Mouse (Mus musculus) frontal cortex, postnatal 36 days (tissue): ENCODE results near the gene Kctd14.
"Not testable (repeated sequence)": the region's sequence is repeated elsewhere in the genome, so short reads cannot be mapped to it uniquely, and the experiment has no call there.

Experiments
- DNase-seq, 2 experiments: peaks; one replicate each; pipeline ENCODE4 v3.0.0; 2022; ENCODE audit warnings: low spot score in 2 of 2

Gene Kctd14

DNA sequence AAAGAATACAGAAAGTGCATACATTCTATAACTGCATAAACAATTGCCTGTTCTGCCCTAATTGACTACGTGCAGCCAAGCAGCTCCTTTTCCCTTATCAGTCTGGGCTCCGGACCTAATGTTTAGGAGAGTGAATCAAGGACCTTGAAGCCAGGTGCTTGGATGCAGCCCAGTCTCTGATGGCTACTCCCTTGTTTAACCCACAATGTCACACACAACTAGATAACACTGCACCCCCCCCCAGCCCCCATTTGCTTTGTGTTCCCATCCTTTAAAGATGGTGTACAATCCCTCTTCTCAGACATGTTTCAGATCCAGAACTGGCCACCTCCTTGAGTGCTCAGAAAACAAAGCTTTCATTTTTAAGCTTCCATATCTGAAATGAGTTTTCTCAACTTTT is at the start of gene Kctd14:
Gene Kctd14 (plus strand): TSS at position 301 of the 400 bp plus-strand sequence.
- not testable (repeated sequence) for DNase-seq

DNA sequence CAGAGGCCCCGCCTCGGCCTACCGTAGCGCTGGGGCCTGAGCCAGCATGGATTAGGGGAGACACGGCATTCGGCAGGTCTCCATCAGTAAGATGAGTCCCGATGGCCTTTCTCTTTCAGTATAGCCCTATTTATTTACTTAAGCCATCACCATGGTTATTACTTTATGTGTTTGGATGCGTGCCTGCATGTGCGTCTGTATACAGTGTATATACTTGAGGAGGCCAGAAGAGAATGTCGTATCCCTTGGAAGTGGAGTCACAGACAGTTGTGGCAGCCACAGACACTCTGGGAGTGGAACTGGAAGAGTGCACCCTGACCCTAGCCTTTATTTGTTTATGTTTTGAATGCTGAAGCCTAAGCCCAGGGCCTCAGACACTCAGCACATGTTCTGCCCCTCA is 44.0 kb upstream of the Kctd14 start:
- DNase-seq, result no peak

DNA sequence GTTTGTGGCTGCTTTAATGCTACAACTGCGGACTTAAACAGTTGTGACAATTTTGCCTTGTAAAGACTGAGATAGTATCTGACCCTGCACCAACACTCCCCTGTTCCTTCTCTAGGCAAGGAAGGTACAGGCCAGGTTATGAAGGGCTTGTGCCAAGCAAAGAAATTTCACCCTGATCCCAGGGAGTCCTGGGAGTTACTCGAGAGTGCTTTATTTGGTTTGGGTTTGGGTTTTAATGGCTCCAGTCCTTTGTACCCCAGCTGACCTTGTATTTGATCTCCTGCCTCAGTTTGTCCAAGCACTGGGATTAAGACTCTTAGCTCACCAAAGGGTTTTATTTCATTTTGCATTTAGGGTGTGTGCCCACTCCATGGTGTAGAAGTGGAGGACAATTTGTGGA is 40.0 kb upstream of the Kctd14 start:
- DNase-seq, result no peak

DNA sequence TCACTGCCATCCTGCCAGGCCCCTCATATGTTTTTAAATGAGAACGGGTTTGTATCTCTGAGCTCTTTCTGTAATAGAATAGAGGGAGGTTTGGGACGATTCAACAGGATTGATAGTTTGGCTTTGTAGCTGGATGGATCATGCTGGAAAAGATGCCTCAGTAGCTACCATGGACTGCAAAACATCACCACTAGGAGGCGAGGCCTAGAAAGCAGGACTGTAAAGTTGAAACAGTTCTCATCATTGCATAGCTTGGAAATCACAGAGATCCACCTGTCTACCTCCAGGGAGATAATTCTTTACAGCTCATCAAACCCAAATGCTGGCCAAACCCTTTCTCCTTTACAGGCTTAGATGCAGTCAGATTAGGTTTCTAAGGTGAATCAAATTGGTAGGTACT is 39.5 kb upstream of the Kctd14 start:
- no peak for DNase-seq

DNA sequence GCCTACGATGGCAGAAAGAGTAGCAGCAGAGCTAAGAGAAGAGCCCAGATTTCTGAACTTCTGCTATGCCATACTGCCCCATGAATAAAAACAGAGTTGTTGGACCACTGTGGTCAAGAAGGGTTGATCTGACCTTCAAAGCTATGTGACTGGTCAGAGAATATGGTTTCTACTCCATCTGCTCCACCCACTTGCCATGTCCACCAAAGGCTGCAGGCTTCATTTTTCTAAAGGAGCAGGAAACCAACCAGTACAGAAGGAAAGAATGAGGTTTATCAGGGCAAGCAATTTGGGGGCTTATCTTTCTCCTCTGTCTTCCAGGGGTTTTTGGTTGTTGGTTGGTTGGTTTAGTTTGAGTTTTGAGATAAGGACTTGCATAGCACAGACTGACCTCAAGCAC is 37.1 kb upstream of the Kctd14 start:
- no peak for DNase-seq

DNA sequence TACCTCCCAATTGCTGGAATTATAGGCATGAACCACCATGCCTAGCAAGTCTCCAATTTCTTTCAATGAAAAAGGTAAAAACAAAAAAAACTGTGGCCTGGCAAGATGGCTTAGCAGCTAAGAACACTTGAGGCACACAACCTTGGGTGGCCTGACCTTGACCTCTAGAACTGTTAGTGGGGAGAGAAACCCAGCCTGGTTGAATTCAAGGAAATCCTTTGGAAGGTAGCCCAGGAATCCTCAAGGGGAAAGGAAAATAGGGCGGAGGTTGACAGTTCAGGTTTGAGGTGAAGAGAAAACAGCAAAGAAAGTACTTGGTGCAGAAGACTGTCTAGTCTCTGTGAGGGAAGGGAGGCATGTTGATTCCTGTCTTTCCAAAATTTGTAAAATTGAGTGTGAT is 36.7 kb upstream of the Kctd14 start:
- no peak for DNase-seq

DNA sequence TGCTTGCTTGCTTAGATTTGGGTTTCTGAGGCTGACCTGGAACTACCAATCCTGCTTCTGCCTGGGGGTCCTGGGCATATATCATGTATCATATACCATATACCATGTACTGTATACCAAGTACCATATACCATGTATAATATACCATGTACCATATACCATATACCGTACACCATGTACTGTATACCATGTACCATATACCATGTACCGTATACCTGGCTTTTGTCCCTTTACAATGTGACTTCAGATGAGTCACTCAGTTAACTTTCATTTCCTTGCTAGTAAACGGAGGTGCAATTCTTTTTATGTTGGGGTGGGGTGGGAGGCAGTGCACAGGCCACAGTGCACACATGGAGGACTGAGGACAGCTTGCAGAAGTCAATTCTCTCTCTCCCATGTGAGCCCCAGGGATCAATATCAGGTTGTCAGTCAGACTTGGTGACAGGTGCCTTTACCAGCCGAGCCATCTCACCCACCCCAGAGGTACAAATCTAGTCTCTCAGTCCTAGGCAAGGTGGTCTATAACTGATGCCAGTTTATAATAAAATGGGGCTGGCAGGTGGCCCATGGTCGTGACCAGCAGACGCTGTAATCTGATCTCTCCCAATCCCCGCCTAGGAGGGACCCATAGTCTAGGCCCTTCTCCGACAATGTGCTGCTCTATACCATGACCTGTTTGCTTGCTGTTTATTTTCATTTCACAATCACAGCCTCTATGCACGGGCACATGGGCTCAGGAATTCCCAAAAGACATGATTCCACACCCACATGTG is 36.0 kb upstream of the Kctd14 start:
- no peak for DNase-seq

DNA sequence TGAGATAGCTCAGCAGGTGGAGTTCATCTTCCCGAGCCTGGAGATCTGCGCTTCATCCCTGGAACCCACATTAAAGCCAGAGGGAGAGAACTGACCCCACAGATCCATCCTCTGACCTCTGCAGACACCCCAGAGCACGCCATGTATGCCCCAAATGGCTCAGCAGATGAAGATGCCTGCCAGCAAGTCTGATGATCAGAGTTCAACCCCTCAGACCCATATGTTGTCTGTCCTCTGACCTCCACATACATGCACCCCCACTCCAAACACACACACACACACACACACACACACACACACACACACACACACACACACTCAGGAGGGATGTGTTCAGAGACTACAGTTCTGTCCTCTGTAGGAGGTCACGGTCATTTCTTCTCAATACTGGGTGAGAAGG is 34.6 kb upstream of the Kctd14 start:
- no peak for DNase-seq

DNA sequence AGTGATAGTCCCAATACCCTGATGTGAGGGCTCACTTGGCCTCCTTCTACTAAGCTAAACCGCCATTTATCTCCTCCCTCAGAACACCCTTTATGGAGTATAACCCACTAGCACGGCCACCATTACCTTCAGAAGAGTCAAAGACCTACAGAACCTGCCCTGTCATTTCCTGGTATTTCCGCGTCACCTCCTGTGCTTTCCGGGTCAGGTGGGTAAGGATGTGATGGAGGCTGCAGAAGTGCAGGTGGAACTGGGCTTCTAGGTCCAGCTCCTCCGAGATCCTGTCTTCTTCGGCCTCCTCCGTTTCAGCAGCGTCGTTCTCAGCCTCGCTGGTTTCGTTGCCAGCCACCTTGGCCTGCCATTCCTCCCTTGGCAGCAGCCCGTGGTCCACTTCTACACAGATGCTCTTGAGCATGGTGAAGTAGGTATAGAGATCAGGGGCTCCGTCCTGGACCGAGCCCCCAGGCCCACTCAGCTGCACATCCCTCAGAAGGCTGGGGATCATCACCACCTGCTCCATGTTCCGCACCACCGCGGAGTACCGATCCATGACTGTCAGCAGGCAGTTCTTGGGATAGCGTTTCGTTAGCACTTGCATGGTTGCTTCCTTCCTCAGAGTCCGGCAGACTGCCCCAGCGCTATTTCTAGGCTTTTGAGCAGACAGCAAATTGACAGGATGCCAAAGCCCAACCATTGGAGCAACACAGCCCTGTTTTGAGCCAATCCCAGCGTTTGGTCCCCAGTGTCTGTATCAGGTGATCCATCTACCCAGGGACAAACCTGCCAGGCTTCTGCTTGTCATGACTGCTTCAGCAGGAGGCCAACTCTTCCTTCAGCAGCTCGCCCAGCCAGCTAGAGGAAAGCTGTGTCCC is 34.0 kb upstream of the Kctd14 start, which contains the start of gene Thrsp:
Gene Thrsp (minus strand): TSS at position 825 of the 872 bp plus-strand sequence.
- peak; percentile 63 to 83 for DNase-seq

DNA sequence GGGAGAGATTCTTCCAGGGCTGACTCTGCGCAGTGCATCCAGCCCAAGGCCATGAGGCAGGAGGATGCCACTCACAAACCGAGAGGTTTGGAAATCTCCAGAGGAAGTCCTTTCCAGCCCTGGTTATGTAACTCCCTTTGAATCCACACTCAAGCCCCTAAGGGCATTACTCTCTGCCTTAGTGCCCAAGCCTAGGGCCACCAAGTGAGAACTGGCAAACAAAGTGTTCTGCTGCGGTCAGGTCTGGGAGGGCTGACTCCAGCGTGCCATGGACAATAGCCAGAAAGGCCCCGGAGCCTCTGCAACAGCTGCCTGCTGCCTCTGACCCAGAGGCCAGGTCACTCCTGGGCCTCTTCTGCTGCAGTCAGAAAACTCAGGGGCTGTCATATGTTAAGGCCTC is 32.4 kb upstream of the Kctd14 start:
- no peak for DNase-seq

DNA sequence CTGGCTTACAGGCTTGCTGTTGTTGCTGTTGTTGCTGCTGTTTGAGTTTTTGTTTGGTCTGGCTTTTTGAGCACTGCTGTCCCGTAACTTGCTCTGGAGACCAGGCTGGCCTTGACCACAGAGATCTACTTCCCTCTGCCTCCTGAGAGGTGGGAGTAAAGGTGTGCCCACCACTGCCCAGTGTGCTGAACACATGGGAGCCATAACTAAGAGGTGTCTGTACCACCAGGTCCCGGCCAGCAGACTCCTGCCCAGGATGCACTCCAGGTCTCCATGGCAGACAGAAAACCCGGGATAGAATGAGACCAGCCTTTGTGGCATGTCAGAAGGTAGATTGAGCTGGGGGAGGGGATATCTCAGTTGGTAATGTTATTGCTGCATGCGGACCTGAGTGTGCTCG is 32.0 kb upstream of the Kctd14 start:
- no peak for DNase-seq

DNA sequence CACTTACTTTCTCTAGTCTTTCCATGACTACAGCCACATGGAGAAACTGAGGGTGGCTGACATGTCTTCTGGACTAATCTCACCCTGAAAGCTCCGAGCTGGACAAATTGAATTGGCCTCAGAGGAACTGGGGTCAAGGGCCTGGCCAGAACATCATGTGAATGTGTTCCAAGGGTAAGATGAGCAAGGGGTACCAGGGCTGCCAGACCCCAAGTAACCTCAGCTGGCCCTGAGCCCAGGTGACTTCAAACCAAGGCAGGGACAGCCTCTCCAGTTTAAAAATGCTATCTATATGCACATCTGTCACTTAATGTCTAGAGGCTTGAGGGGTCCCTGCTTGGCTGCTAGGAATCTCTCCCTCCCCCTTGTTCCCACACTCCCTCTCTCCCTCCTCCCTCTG is 30.7 kb upstream of the Kctd14 start:
- DNase-seq, result no peak

DNA sequence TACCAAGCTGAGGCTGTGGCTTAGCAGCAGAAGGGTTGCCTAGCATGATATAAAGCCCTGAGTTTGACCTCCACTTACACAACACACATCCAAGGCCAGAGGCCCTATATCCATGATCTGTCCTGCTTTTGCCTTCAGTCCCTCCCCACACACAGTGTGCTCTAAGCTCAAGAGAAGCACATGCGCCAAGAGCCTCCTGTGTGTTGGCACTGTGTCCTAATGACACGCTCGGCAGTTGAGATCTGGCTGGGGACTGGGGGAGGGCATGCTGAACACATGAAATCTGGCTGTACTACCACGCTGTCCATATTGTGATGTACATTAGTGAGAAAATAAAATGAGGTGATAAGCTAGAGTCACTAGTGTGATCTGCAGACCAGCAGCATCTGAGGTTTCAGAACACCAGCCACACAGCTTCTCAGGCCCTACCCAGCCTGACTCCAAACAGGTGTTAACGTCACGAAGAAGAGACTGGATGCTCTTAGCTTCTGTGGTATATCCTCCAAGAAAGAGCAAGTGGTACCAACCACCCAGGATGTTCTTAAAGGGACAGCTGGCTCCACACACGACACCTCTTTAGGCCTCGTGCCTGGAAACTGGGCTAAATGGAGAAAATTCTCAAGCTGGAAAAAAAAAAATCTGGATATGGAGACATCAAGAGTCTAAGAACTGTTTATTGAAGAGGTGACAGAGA is 30.0 kb upstream of the Kctd14 start:
- peak in 1 of 2 experiments; percentile 32 for DNase-seq

DNA sequence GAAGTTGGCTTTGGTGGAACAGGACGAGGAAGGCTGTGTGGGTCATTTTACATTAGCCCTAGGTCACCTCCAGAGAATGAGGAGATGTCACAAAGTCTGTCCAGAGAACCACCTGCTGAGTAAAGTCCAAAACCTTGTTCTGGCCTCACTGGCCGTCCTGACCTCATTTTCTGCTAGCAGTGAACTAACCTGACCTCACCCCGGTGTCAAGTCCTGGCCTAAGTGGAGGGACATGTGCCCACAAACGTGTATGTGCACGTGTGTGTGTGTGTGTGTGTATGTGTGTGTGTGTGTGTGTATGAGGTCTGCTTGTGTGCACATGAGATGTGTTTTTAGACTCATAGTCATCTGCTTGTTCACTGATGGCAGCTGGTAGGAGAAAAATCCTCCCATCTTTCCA is 27.4 kb upstream of the Kctd14 start:
- no peak for DNase-seq

DNA sequence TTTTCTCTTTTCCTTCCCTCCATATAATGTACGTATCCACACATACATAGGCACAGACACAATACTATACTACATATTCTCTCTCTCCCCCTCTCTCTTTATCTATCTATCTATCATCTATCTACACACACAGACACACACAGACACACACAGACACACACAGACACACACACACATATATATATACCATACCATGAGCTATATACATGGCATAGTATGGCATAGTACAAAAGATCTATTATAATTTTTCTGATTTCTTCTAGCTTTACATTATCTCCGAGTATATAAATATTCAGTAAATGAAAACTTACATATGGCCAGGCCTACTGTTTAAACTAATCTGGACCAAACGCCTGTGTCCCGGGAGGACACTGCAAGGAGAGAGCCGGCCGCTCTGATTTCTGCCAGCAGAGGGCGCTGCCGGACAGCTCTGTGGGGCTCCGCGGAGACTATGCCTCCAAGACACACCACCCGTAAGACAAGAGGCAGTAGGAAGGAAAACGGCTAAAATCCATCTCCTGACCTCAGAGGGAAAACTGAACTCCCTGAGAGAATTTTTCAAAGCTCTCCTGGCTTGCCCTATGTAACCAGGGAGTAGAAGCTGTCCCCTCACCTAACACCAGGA is 26.4 kb upstream of the Kctd14 start:
- DNase-seq, result peak; percentile 77 to 91

DNA sequence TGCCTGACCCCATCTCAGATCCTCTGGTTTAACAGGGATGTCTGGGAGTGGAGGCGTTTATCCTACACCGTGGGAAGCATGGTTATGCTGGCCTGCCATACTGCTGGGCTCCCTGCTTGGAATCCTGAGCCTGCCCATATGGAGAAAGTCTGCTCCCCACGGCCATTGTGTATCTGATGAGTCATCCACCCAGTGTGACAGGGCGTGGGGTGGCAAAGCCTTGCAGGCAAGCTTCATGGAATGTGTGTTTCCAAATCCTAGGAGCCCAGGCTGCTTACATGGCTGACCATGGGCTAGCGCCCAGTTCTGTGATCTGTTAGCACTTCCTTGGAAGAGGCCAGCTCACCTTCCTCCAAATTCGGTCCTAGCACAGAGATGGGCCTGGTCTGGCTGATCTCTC is 24.6 kb upstream of the Kctd14 start:
- no peak for DNase-seq

DNA sequence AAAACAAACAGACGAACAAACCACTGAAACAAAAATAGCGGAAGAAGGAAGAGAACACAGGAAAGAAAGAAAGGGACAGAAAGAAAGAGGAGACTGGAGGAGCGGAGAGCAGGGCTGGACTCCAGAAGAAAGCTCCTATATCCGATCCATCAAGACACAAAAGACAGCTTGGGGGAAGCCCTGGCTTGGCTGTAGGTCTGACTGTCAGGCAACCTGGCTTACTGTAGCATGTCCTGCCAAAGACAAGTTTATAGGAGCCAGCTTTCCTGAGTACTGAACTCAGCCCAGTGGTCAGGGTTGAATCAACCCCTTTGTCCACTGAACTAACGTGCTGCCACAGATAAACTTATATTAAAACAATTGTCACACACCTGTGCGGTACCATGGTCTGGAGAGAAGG is 23.8 kb upstream of the Kctd14 start:
- no peak for DNase-seq

DNA sequence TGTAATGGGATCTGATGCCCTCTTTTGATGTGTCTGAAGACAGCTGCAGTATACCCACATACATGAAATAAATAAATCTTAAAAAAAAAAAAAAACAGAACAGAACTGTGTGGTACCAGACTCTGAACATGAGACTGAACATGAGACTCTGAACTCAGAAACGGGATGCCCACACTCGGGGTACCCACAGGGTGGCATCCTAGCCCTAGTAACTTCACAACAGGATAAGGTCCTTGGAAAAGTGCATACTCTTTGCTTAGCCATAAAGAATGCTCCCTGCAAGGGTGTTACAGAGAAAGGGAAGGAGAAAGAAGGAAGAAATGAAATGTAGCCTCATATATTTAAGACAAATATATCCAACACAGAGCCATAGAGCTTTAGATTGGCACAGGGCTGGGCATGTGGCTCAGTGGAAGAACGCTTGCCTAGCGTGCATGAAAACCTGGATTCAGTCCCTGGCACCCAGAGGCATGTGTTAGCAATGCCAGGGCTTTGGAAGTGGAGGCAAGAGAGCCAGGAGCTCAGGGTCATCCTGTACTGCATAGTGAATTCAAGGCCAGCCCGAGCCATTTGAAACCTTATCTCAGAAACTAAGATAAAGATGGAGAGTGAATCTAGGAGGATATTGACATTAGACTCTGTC is 23.2 kb upstream of the Kctd14 start:
- no peak for DNase-seq

DNA sequence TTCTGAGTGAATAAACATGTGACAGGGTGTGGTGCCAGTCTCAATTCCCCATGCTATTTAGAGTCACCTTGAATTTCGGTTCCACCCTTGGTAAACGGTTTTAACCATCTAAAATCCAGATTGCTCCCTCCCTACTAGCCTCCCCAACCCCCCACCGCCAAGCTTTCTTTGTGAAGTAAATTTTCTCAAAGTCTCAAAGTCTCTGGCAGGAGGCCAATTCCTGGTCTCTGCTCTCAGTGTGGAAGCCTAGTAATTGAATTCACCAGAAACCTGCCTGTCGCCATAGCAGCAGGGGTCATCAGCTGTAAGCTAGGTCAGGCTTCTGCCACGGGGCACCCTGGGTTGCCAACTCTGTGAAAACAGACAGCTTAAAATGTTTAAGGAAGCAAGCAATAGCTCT is 21.4 kb upstream of the Kctd14 start:
- DNase-seq, result no peak

DNA sequence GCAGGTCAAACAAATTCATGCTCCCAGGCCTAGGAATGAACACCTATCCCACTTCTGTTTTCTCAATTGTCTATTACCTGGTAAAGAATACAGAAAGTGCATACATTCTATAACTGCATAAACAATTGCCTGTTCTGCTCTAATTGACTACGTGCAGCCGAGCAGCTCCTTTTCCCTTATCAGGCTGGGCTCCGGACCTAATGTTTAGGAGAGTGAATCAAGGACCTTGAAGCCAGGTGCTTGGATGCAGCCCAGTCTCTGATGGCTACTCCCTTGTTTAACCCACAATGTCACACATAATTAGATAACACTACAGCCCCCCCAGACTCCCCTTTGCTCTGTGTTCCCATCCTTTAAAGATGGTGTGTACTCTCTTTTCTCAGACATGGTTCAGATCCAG is 17.6 kb upstream of the Kctd14 start:
- DNase-seq, result not testable (repeated sequence)

DNA sequence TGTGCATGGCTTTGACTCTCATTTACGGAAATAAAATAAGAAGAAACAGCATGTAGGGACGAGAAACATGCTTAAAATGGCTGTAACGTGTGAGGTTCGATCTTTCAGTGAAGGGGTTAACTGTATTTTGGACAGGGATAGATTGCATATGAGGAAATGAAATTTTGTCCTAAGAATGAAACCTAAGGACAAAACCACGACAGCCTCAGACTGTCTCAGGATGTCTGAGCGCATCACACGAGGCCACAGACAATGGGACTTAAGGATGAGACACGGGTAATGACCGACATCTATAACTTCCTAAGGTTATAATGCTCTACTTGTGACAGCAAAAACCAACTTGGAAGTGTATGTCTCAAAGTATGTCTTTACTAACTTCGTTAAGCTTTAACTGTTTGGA is 16.6 kb upstream of the Kctd14 start:
- DNase-seq, result no peak
